Mouse (Mus musculus) urinary bladder, postnatal 14 days (tissue): ENCODE data around the gene Smarce1.

Source experiments
- DNase-seq: peaks from one replicate; pipeline ENCODE4 v3.0.0; 2021; ENCODE audit warnings: low spot score

Smarce1 gene

GRCm38 (mm10) chr11:99229641-99230260 lies 1.1 kb downstream of the Smarce1 start:
- no peak for DNase-seq

GRCm38 (mm10) chr11:99226298-99226697 lies 4.5 kb downstream of the Smarce1 start:
- no peak for DNase-seq

- no peak for DNase-seq
Measured at GRCm38 (mm10) chr11:99223310-99223709, 7.5 kb downstream of the Smarce1 start.

GRCm38 (mm10) chr11:99221811-99222210 lies 9.0 kb downstream of the Smarce1 start:
- no peak for DNase-seq

- no peak for DNase-seq
Measured at GRCm38 (mm10) chr11:99217248-99217986, 13.4 kb downstream of the Smarce1 start.

- DNase-seq, result no peak
Measured at GRCm38 (mm10) chr11:99216181-99216580, 14.6 kb downstream of the Smarce1 start.

GRCm38 (mm10) chr11:99212693-99213092 lies 18.1 kb downstream of the Smarce1 start:
- no peak for DNase-seq

GRCm38 (mm10) chr11:99211964-99212363 lies 18.9 kb downstream of the Smarce1 start:
- no peak for DNase-seq

- DNase-seq, result no peak
Measured at GRCm38 (mm10) chr11:99208105-99208669, 22.6 kb downstream of the Smarce1 start.

- DNase-seq, result no peak
Measured at GRCm38 (mm10) chr11:99207449-99207848, 23.4 kb downstream of the Smarce1 start.

- DNase-seq, result no peak
Measured at GRCm38 (mm10) chr11:99206954-99207353, 23.9 kb downstream of the Smarce1 start.

GRCm38 (mm10) chr11:99189154-99189582 lies 41.6 kb downstream of the Smarce1 start:
- DNase-seq, result peak; percentile 65

GRCm38 (mm10) chr11:99187348-99187747 lies 43.5 kb downstream of the Smarce1 start:
- no peak for DNase-seq

GRCm38 (mm10) chr11:99186836-99187235 lies 44.0 kb downstream of the Smarce1 start:
- DNase-seq, result no peak

GRCm38 (mm10) chr11:99182575-99182974 lies 48.2 kb downstream of the Smarce1 start:
- DNase-seq, result no peak

- no peak for DNase-seq
Measured at GRCm38 (mm10) chr11:99180071-99180470, 50.7 kb downstream of the Smarce1 start.

GRCm38 (mm10) chr11:99177925-99178198 lies 53.0 kb downstream of the Smarce1 start:
- DNase-seq, result no peak

GRCm38 (mm10) chr11:99177054-99177924 lies 53.5 kb downstream of the Smarce1 start:
- DNase-seq, result no peak

GRCm38 (mm10) chr11:99172002-99172401 lies 58.8 kb downstream of the Smarce1 start:
- no peak for DNase-seq

GRCm38 (mm10) chr11:99171442-99171841 lies 59.4 kb downstream of the Smarce1 start:
- no peak for DNase-seq

- peak; percentile 29 for DNase-seq
Measured at GRCm38 (mm10) chr11:99170547-99171267, 60.1 kb downstream of the Smarce1 start.

GRCm38 (mm10) chr11:99170005-99170404 lies 60.8 kb downstream of the Smarce1 start:
- DNase-seq, result no peak
